ENCODE assay signal across 10 mouse cellular contexts in genomic region chr17:26699819-26700616, GRCm38 (mm10). TPM values are rescaled to one million over a fixed set of nuclear protein-coding genes. Genes with fewer than 3 reads are reported as not detected.
DNase-seq lines count a peak whose midpoint lies in the region; ATAC-seq and TF ChIP-seq lines count a peak whose summit lies in the region.
"Had no signal": no experiment of that assay in that cellular context is flagged by ENCODE, and none has a peak within 500 bp of the region (broad histone marks: within the 10 kb centered on the region; RNA-seq: fewer than 3 reads in every experiment).

No protein-coding gene starts in this region.

- no peak for TF ChIP-seq POLR2A in heart, adult 2 months (IDR thresholded peaks at IDR 0.05; ENCODE audit: insufficient read depth, low read depth, low read length)

- H3K4me3 ChIP-seq in left cerebral cortex, adult 2 months, result no peak overlapping the region
- no peak overlapping the region for H3K4me3 ChIP-seq in heart, adult 2 months
- no peak overlapping the region for H3K4me3 ChIP-seq in hindbrain, embryonic 14.5 days (replicated peaks; ENCODE audit: low read length)
- H3K4me3 ChIP-seq: hindbrain, embryonic 12.5 days; midbrain, embryonic 12.5 days had no signal

- peaks cover 4% of the 10 kb centered on the region for H3K4me1 ChIP-seq in heart, adult 2 months (ENCODE audit: control insufficient read depth, insufficient read depth, low read length)
- H3K4me1 ChIP-seq in hindbrain, embryonic 14.5 days (replicated peaks; ENCODE audit: control insufficient read depth, insufficient read depth, low read length), result no peaks in the 10 kb centered on the region
- H3K4me1 ChIP-seq: hindbrain, embryonic 12.5 days; midbrain, embryonic 12.5 days had no signal

- H3K36me3 ChIP-seq in heart, adult 2 months (ENCODE audit: control insufficient read depth, insufficient read depth, low read length), result peaks cover 3% of the 10 kb centered on the region
- peaks cover 64% of the 10 kb centered on the region for H3K36me3 ChIP-seq in hindbrain, embryonic 14.5 days (replicated peaks; ENCODE audit: control insufficient read depth, insufficient read depth)

- no peaks in the 10 kb centered on the region for H3K79me2 ChIP-seq in heart, adult 2 months (replicated peaks; ENCODE audit: control insufficient read depth, insufficient read depth, low read length)

- H3K27me3 ChIP-seq in heart, adult 2 months (ENCODE audit: control insufficient read depth, insufficient read depth, low read length), result no peaks in the 10 kb centered on the region
- H3K27me3 ChIP-seq in hindbrain, embryonic 14.5 days (ENCODE audit: control insufficient read depth, insufficient read depth, low read length), result no peaks in the 10 kb centered on the region
- H3K27me3 ChIP-seq: hindbrain, embryonic 12.5 days; midbrain, embryonic 12.5 days had no signal

- intact Hi-C loops in left cerebral cortex, adult 2 months (cut with DNase I), result no loop called here
- intact Hi-C loops in heart, adult 2 months (cut with DNase I), result no loop called here
- intact Hi-C loops in heart, postnatal 36 days (cut with DNase I), result no loop called here
- intact Hi-C loops in left cerebral cortex, postnatal 25 days (cut with DNase I), result no loop called here

- WGBS in heart, adult 2 months, result 53% methylated on average over 10 of the region's 10 CpGs
- 96% methylated on average over 10 of the region's 10 CpGs for WGBS in hindbrain, embryonic 14.5 days

- no peak overlapping the region for H3K9ac ChIP-seq in heart, adult 2 months (ENCODE audit: low read depth, low read length)
- no peak overlapping the region for H3K9ac ChIP-seq in hindbrain, embryonic 14.5 days
- H3K9ac ChIP-seq: hindbrain, embryonic 12.5 days; midbrain, embryonic 12.5 days had no signal

- H3K27ac ChIP-seq in left cerebral cortex, adult 2 months, result peak overlapping the region; percentile 30
- H3K27ac ChIP-seq in heart, adult 2 months, result peak overlapping the region; percentile 60
- no peak overlapping the region for H3K27ac ChIP-seq in hindbrain, embryonic 14.5 days
- H3K27ac ChIP-seq: hindbrain, embryonic 12.5 days; midbrain, embryonic 12.5 days had no signal

- no peaks in the 10 kb centered on the region for H3K9me3 ChIP-seq in hindbrain, embryonic 14.5 days (ENCODE audit: control insufficient read depth, low read length)
- H3K9me3 ChIP-seq: hindbrain, embryonic 12.5 days; midbrain, embryonic 12.5 days had no signal

- ATAC-seq in hindbrain, embryonic 14.5 days (ENCODE audit: low FRiP score), result no peak

- DNase-seq in left cerebral cortex, adult 2 months (ENCODE audit: extremely low spot score in 1 of 2, low spot score in 2 of 2), result no peak
- DNase-seq in left cerebral cortex, adult 11 months (ENCODE audit: low spot score), result no peak
- DNase-seq in heart, adult 2 months, result peak; percentile 45 to 70
- peak; percentile 48 to 57 for DNase-seq in heart, postnatal 36 days
- DNase-seq in lung, postnatal 36 days, result peak; percentile 92
- DNase-seq in hindbrain, embryonic 14.5 days (ENCODE audit: low spot score), result no peak
- DNase-seq in urinary bladder, adult 2 months (ENCODE audit: low spot score), result no peak
- DNase-seq in left cerebral cortex, postnatal 25 days (ENCODE audit: low spot score in 2 of 2), result no peak

- 0 out of 2 replicates have a peak, but pooled peaks have one; percentile 34 for TF ChIP-seq EP300 in heart, adult 2 months (IDR thresholded peaks at IDR 0.05; ENCODE audit: insufficient read depth, low read depth, low read length)

- no peak for TF ChIP-seq CTCF in left cerebral cortex, adult 2 months (IDR thresholded peaks at IDR 0.05)
- TF ChIP-seq CTCF in heart, adult 2 months (IDR thresholded peaks at IDR 0.05), result 0 out of 2 replicates have a peak, but pooled peaks have one; percentile 5

- H3K4me2 ChIP-seq in hindbrain, embryonic 14.5 days (replicated peaks), result no peak overlapping the region
- H3K4me2 ChIP-seq: hindbrain, embryonic 12.5 days; midbrain, embryonic 12.5 days had no signal

RNA-seq across cellular contexts. Expression of gene Crebrf, which starts 15.4 kb away (rescaled TPM):
- 100 to 1,000 TPM; 150 TPM for total RNA-seq in left cerebral cortex, adult 2 months (2021)
- 10 to 100 TPM; 63.5 to 72.9 TPM for total RNA-seq in heart, adult 2 months (2021)
- polyA plus RNA-seq in heart, adult 2 months (2012; rRNA removed), result 6.1 and 10.7 TPM in 2 replicates
- 10 to 100 TPM; 71.7 to 72.4 TPM for total RNA-seq in heart, postnatal 36 days (2021)
- polyA plus RNA-seq in hindbrain, embryonic 14.5 days (2014; fragmentation: Nextera tagmentation; extraction: Ambion mirVana), result 10.2 and 10.5 TPM in 2 replicates
- polyA plus RNA-seq in urinary bladder, adult 2 months (2012; rRNA removed), result 14.9 and 18.5 TPM in 2 replicates
- 10 to 100 TPM; 88.2 to 96.2 TPM for total RNA-seq in left cerebral cortex, postnatal 25 days (2021)

RNA-seq across cellular contexts. Expression of gene Atp6v0e, which starts 37.0 kb away (rescaled TPM):
- 10 to 100 TPM; 39.2 to 44.6 TPM for total RNA-seq in left cerebral cortex, adult 2 months (2021)
- 10 to 100 TPM; 60.9 to 67.2 TPM for total RNA-seq in heart, adult 2 months (2021)
- polyA plus RNA-seq in heart, adult 2 months (2012; rRNA removed), result 143 and 187 TPM in 2 replicates
- total RNA-seq in heart, postnatal 36 days (2021), result 10 to 100 TPM; 58.6 to 68.7 TPM
- polyA plus RNA-seq in hindbrain, embryonic 14.5 days (2014; fragmentation: Nextera tagmentation; extraction: Ambion mirVana), result 91.3 and 106 TPM in 2 replicates
- 260 and 293 TPM in 2 replicates for polyA plus RNA-seq in urinary bladder, adult 2 months (2012; rRNA removed)
- total RNA-seq in left cerebral cortex, postnatal 25 days (2021), result 10 to 100 TPM; 40.7 to 41.7 TPM

Comparison
In these comparisons a context has a peak if more than half of its experiments do, and no peak if none do; other contexts are left out.
1. DNase-seq: peak in heart, adult 2 months (2 of 2), heart, postnatal 36 days (2 of 2) and lung, postnatal 36 days (single experiment); none in left cerebral cortex, adult 2 months (0 of 2), left cerebral cortex, adult 11 months (single experiment), hindbrain, embryonic 14.5 days (single experiment), urinary bladder, adult 2 months (single experiment) and left cerebral cortex, postnatal 25 days (0 of 2).